Mouse (Mus musculus): ENCODE measurements around the gene Tnnc1. TPM values are rescaled to one million over a fixed set of nuclear protein-coding genes. Genes with fewer than 3 reads are reported as not detected.

Tnnc1 gene
- polyA plus RNA-seq, 1 experiment from 2014 or later, result 10.6 TPM

DNA sequence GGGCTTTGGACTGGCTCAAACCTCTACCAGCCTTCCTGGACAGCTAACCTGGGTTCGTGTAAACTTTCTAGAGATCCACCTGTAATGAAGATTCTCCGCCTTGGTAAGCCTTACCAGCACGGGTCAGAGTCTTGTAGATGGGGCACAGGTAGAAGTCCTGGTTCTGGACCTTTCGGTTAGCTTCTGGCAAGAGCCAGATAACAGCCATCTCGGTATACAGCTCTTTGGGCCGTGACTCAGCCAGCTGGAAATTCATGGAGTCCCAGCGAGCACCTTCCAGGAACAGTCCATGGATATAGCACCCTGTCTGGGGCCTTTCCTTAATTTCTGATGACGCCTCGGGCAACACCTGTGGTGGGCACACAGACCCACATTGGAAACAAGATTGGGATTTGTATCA lies 52.8 kb downstream of the Tnnc1 start:
- no peaks in the 10 kb centered on the region for H3K27me3 ChIP-seq (ENCODE audit: insufficient read depth, low read length)
- WGBS, result 95% methylated on average over 9 of the region's 9 CpGs
- no peak overlapping the region for H3K4me2 ChIP-seq (replicated peaks; ENCODE audit: low read depth, low read length)
- no peak overlapping the region for H3K27ac ChIP-seq (ENCODE audit: low read length)
- no peaks in the 10 kb centered on the region for H3K4me1 ChIP-seq (ENCODE audit: insufficient read depth, low read length)
- ATAC-seq (ENCODE audit: low FRiP score, low TSS enrichment), result no peak
- H3K9me3 ChIP-seq (ENCODE audit: low read length), result no peaks in the 10 kb centered on the region
- no peak overlapping the region for H3K4me3 ChIP-seq (ENCODE audit: low read length)
- H3K36me3 ChIP-seq (ENCODE audit: insufficient read depth, low read length), result peaks cover 57% of the 10 kb centered on the region
- no peak overlapping the region for H3K9ac ChIP-seq (replicated peaks; ENCODE audit: low read length)

Other genes starting within 250 kb of the Tnnc1 start
- 68.8 and 72.7 TPM in 2 replicates for gene Glt8d1, start 206.9 kb upstream of the Tnnc1 start, polyA plus RNA-seq (2015; fragmentation: Nextera tagmentation; extraction: Ambion mirVana)
- 372 and 375 TPM in 2 replicates for gene Spcs1, start 206.6 kb upstream of the Tnnc1 start, polyA plus RNA-seq (2015; fragmentation: Nextera tagmentation; extraction: Ambion mirVana)
- gene Pbrm1, start 189.2 kb upstream of the Tnnc1 start, polyA plus RNA-seq (2015; fragmentation: Nextera tagmentation; extraction: Ambion mirVana), result 126 and 128 TPM in 2 replicates
- gene Gnl3, start 189.2 kb upstream of the Tnnc1 start, polyA plus RNA-seq (2015; fragmentation: Nextera tagmentation; extraction: Ambion mirVana), result 107 and 116 TPM in 2 replicates
- gene Smim4, start 79.4 kb upstream of the Tnnc1 start, polyA plus RNA-seq (2015; fragmentation: Nextera tagmentation; extraction: Ambion mirVana), result 105 and 109 TPM in 2 replicates
- gene Nt5dc2, start 77.3 kb upstream of the Tnnc1 start, polyA plus RNA-seq (2015; fragmentation: Nextera tagmentation; extraction: Ambion mirVana), result 350 and 354 TPM in 2 replicates
- 35.2 and 39.8 TPM in 2 replicates for gene Stab1, start 39.7 kb upstream of the Tnnc1 start, polyA plus RNA-seq (2015; fragmentation: Nextera tagmentation; extraction: Ambion mirVana)
- gene Nisch, start 8.6 kb downstream of the Tnnc1 start, polyA plus RNA-seq (2015; fragmentation: Nextera tagmentation; extraction: Ambion mirVana), result 419 and 421 TPM in 2 replicates
- 5.3 and 5.4 TPM in 2 replicates for gene Sema3g, start 9.5 kb downstream of the Tnnc1 start, polyA plus RNA-seq (2015; fragmentation: Nextera tagmentation; extraction: Ambion mirVana)
- gene Phf7, start 43.0 kb downstream of the Tnnc1 start, polyA plus RNA-seq (2015; fragmentation: Nextera tagmentation; extraction: Ambion mirVana), result 13.9 TPM in 2 replicates
- 105 and 106 TPM in 2 replicates for gene Bap1, start 43.1 kb downstream of the Tnnc1 start, polyA plus RNA-seq (2015; fragmentation: Nextera tagmentation; extraction: Ambion mirVana)
- gene Dnah1, start 115.6 kb downstream of the Tnnc1 start, polyA plus RNA-seq (2015; fragmentation: Nextera tagmentation; extraction: Ambion mirVana), result 7.4 and 7.7 TPM in 2 replicates
- 45.0 and 48.8 TPM in 2 replicates for gene Capn7, start 128.3 kb downstream of the Tnnc1 start, polyA plus RNA-seq (2015; fragmentation: Nextera tagmentation; extraction: Ambion mirVana)
- 34.1 and 39.0 TPM in 2 replicates for gene Sh3bp5, start 227.8 kb downstream of the Tnnc1 start, polyA plus RNA-seq (2015; fragmentation: Nextera tagmentation; extraction: Ambion mirVana)